Mouse (Mus musculus) limb, embryonic 11.5 days (tissue): ENCODE data around the gene Stard13. TPM values are rescaled to one million over a fixed set of nuclear protein-coding genes. Genes with fewer than 3 reads are reported as not detected.

ENCODE experiments used
- ATAC-seq: fragments of 200-750 bp; cut with Nextera tagmentation; 2 replicates; pipeline ENCODE4 v1.8.0; 2017; ENCODE audit warnings: low read depth; ENCODE audit not compliant: insufficient number of reproducible peaks, low FRiP score, low TSS enrichment
- DNase-seq: peaks from one replicate; pipeline ENCODE4 v3.0.0-alpha.2; 2015; ENCODE audit warnings: low spot score
- H3K27ac ChIP-seq: fragments of 300-500 bp; sonication (generic); replicated peaks from 2 replicates; pipeline ENCODE4 v1.5.1; 2014; ENCODE audit warnings: low read depth, mild to moderate bottlenecking, low read length
- H3K27me3 ChIP-seq: fragments of 300-500 bp; sonication (generic); 2 replicates; pipeline ENCODE4 v1.6.1; 2014; ENCODE audit warnings: mild to moderate bottlenecking, low read length, mixed read lengths; ENCODE audit not compliant: control insufficient read depth, insufficient read depth
- H3K36me3 ChIP-seq: fragments of 300-500 bp; sonication (generic); 2 replicates; pipeline ENCODE4 v1.6.1; 2014; ENCODE audit warnings: mild to moderate bottlenecking, low read length, moderate library complexity, mixed read lengths; ENCODE audit not compliant: control insufficient read depth, insufficient read depth
- H3K4me1 ChIP-seq: fragments of 300-500 bp; sonication (generic); 2 replicates; pipeline ENCODE4 v1.6.1; 2014; ENCODE audit warnings: low read length, mixed read lengths; ENCODE audit not compliant: control insufficient read depth, insufficient read depth
- H3K4me2 ChIP-seq: fragments of 300-500 bp; sonication (generic); 2 replicates; pipeline ENCODE4 v1.6.1; 2014; ENCODE audit warnings: low read depth, mild to moderate bottlenecking, moderate library complexity; ENCODE audit not compliant: severe bottlenecking
- H3K4me3 ChIP-seq: fragments of 300-500 bp; sonication (generic); 2 replicates; pipeline ENCODE4 v1.5.1; 2014; ENCODE audit warnings: low read depth, low read length
- H3K9ac ChIP-seq: fragments of 300-500 bp; sonication (generic); 2 replicates; pipeline ENCODE4 v1.6.1; 2014; ENCODE audit warnings: mild to moderate bottlenecking, low read length
- H3K9me3 ChIP-seq: fragments of 300-500 bp; sonication (generic); 2 replicates; pipeline ENCODE4 v1.6.1; 2016; ENCODE audit warnings: low read length; ENCODE audit not compliant: control insufficient read depth
- WGBS: fragments of 180-500 bp; shearing (Covaris S2); extraction: QIAGEN DNeasy Blood & Tissue Kit; methylation state at CpG from one replicate; pipeline ENCODE4 v1.1.7; 2014; 5-methylcytosine and 5-hydroxymethylcytosine counted together
- polyA plus RNA-seq: library from polyadenylated mRNA; unstranded; fragments of >200 nt; fragmentation: Nextera tagmentation; extraction: Ambion mirVana; gene quantifications from 2 replicates; pipeline ENCODE4 v1.2.1, GENCODE M21; 2014

Stard13 gene
- polyA plus RNA-seq, 1 experiment from 2014 or later, result 3.7 TPM

- Histone ChIP-seq H3K4me3 (no peak overlapping the region), H3K27me3 (no peaks in the 10 kb centered on the region), H3K4me2 (no peak overlapping the region), H3K36me3 (no peaks in the 10 kb centered on the region), H3K9ac (no peak overlapping the region), H3K4me1 (no peaks in the 10 kb centered on the region), H3K27ac (no peak overlapping the region), H3K9me3 (no peaks in the 10 kb centered on the region)
- ATAC-seq (no peak), DNase-seq (no peak)
- 87% methylated on average over 9 of the region's 9 CpGs for WGBS
Measured at GRCm38 (mm10) chr5:151151549-151151948, 82.1 kb downstream of the Stard13 start.

GRCm38 (mm10) chr5:151149509-151149908 lies 84.1 kb downstream of the Stard13 start:
- Histone ChIP-seq H3K4me1 (no peaks in the 10 kb centered on the region), H3K27ac (no peak overlapping the region), H3K4me2 (no peak overlapping the region), H3K9ac (no peak overlapping the region), H3K4me3 (no peak overlapping the region), H3K36me3 (no peaks in the 10 kb centered on the region), H3K9me3 (no peaks in the 10 kb centered on the region), H3K27me3 (no peaks in the 10 kb centered on the region)
- peak; percentile 40 for DNase-seq
- 9% methylated on average over 8 of the region's 8 CpGs for WGBS
- ATAC-seq, result no peak

GRCm38 (mm10) chr5:151148079-151148478 lies 85.6 kb downstream of the Stard13 start:
- no peak for ATAC-seq
- no peak overlapping the region for H3K4me3 ChIP-seq
- no peak overlapping the region for H3K27ac ChIP-seq
- no peaks in the 10 kb centered on the region for H3K9me3 ChIP-seq
- H3K4me2 ChIP-seq, result no peak overlapping the region
- no peaks in the 10 kb centered on the region for H3K36me3 ChIP-seq
- DNase-seq, result no peak
- H3K27me3 ChIP-seq, result no peaks in the 10 kb centered on the region
- WGBS, result 91% methylated on average over 4 of the region's 4 CpGs
- H3K4me1 ChIP-seq, result peaks cover 11% of the 10 kb centered on the region
- no peak overlapping the region for H3K9ac ChIP-seq

- no peaks in the 10 kb centered on the region for H3K36me3 ChIP-seq
- no peaks in the 10 kb centered on the region for H3K27me3 ChIP-seq
- DNase-seq (no peak), ATAC-seq (no peak)
- 76% methylated on average over 5 of the region's 5 CpGs for WGBS
- no peaks in the 10 kb centered on the region for H3K9me3 ChIP-seq
- H3K27ac ChIP-seq, result no peak overlapping the region
- peaks cover 23% of the 10 kb centered on the region for H3K4me1 ChIP-seq
- no peak overlapping the region for H3K9ac ChIP-seq
- no peak overlapping the region for H3K4me2 ChIP-seq
- no peak overlapping the region for H3K4me3 ChIP-seq
Measured at GRCm38 (mm10) chr5:151145807-151146206, 87.8 kb downstream of the Stard13 start.

- Histone ChIP-seq H3K9ac (no peak overlapping the region), H3K4me2 (no peak overlapping the region), H3K27me3 (no peaks in the 10 kb centered on the region), H3K27ac (peak overlapping the region; percentile 76), H3K4me3 (no peak overlapping the region), H3K36me3 (no peaks in the 10 kb centered on the region), H3K9me3 (no peaks in the 10 kb centered on the region), H3K4me1 (peaks cover 23% of the 10 kb centered on the region)
- ATAC-seq, result no peak
- 75% methylated on average over 5 of the region's 5 CpGs for WGBS
- no peak for DNase-seq
Measured at GRCm38 (mm10) chr5:151143955-151144354, 89.7 kb downstream of the Stard13 start.

GRCm38 (mm10) chr5:151142671-151143601 lies 90.7 kb downstream of the Stard13 start:
- no peak overlapping the region for H3K4me3 ChIP-seq
- WGBS, result 9% methylated on average over 11 of the region's 11 CpGs
- peak overlapping the region; percentile 76 for H3K27ac ChIP-seq
- peaks cover 23% of the 10 kb centered on the region for H3K4me1 ChIP-seq
- H3K4me2 ChIP-seq, result no peak overlapping the region; the same call in 1 of the 2 replicates
- no peaks in the 10 kb centered on the region for H3K36me3 ChIP-seq
- H3K9me3 ChIP-seq, result no peaks in the 10 kb centered on the region
- peak; percentile 86 for ATAC-seq
- no peaks in the 10 kb centered on the region for H3K27me3 ChIP-seq
- no peak overlapping the region; the same call in 1 of the 2 replicates for H3K9ac ChIP-seq
- peak; percentile 87 for DNase-seq

- DNase-seq (no peak), ATAC-seq (no peak)
- Histone ChIP-seq H3K27ac (peak overlapping the region; percentile 76), H3K9me3 (no peaks in the 10 kb centered on the region), H3K4me3 (no peak overlapping the region), H3K9ac (no peak overlapping the region), H3K4me1 (peaks cover 23% of the 10 kb centered on the region), H3K36me3 (no peaks in the 10 kb centered on the region), H3K27me3 (no peaks in the 10 kb centered on the region), H3K4me2 (no peak overlapping the region)
- WGBS, result 40% methylated on average over 5 of the region's 5 CpGs
Measured at GRCm38 (mm10) chr5:151142241-151142640, 91.4 kb downstream of the Stard13 start.

DNA sequence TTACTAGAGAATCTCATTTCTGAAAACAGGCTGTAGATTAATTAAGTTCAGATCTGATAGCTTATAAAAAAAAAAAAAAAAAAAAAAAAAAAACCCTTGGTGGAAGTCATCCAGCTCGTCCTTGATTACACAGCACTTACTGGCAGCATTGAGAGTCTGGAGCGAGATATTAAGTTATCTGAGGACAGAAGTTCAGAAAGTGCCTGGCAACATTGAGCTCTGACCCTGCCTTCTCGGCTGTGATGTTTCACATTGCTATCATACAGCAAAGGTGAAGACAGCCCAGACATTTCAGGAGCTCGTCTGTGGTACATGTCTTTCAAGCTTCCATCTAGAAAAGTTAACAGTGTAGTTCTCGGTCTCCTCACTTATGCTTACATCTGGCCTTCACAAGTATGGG lies 95.7 kb downstream of the Stard13 start:
- 90% methylated on average over 5 of the region's 5 CpGs for WGBS

More for the DNA sequence above, 95.7 kb downstream of the Stard13 start:
- H3K9me3 ChIP-seq, result no peaks in the 10 kb centered on the region
- no peaks in the 10 kb centered on the region for H3K27me3 ChIP-seq
- no peak overlapping the region for H3K27ac ChIP-seq
- peaks cover 20% of the 10 kb centered on the region for H3K4me1 ChIP-seq
- no peaks in the 10 kb centered on the region for H3K36me3 ChIP-seq
- H3K9ac ChIP-seq, result no peak overlapping the region
- ATAC-seq (no peak), DNase-seq (no peak)
- H3K4me3 ChIP-seq, result no peak overlapping the region
- H3K4me2 ChIP-seq, result no peak overlapping the region
